Mouse (Mus musculus): Measurements from ENCODE around the gene Polr3g. TPM values are rescaled to one million over a fixed set of nuclear protein-coding genes. Genes with fewer than 3 reads are reported as not detected.

Gene Polr3g
- total and polyA plus RNA-seq, 2 experiments from 2014 or later = 2.6 to 5.5 TPM

GRCm38 (mm10) chr13:81713896-81714295 is 3.1 kb upstream of the Polr3g start:
- no peak for ATAC-seq (ENCODE audit: insufficient read depth, low read depth)
- Histone ChIP-seq H3K4me2 (ENCODE audit: low read depth, low read length) (no peak overlapping the region), H3K9me3 (replicated peaks; ENCODE audit: control insufficient read depth, low read length) (no peaks in the 10 kb centered on the region), H3K9ac (replicated peaks; ENCODE audit: low read depth, low read length) (no peak overlapping the region), H3K27ac (ENCODE audit: low read depth) (no peak overlapping the region), H3K36me3 (replicated peaks; ENCODE audit: control insufficient read depth, insufficient read depth, low read length) (no peaks in the 10 kb centered on the region), H3K4me3 (ENCODE audit: low read depth, low read length) (no peak overlapping the region), H3K27me3 (ENCODE audit: control insufficient read depth, insufficient read depth, low read length) (no peaks in the 10 kb centered on the region), H3K4me1 (ENCODE audit: control insufficient read depth, insufficient read depth) (peaks cover 13% of the 10 kb centered on the region)
- 96% methylated on average over 1 of the region's 1 CpGs for WGBS
- DNase-seq (ENCODE audit: low spot score) = no peak
- no peak for TF ChIP-seq EP300 (IDR thresholded peaks at IDR 0.05; ENCODE audit: low read depth)
- TF ChIP-seq CTCF (IDR thresholded peaks at IDR 0.05; ENCODE audit: low read depth) = no peak

GRCm38 (mm10) chr13:81711546-81712371 is 946 bp upstream of the Polr3g start:
- WGBS = under 1% methylated on average over 42 of the region's 42 CpGs
- peaks cover 13% of the 10 kb centered on the region for H3K4me1 ChIP-seq (ENCODE audit: control insufficient read depth, insufficient read depth)
- H3K27me3 ChIP-seq (ENCODE audit: control insufficient read depth, insufficient read depth, low read length) = no peaks in the 10 kb centered on the region
- peak overlapping the region; percentile 99 for H3K4me2 ChIP-seq (ENCODE audit: low read depth, low read length)
- no peaks in the 10 kb centered on the region for H3K36me3 ChIP-seq (replicated peaks; ENCODE audit: control insufficient read depth, insufficient read depth, low read length)
- peak overlapping the region; percentile 64 for H3K9ac ChIP-seq (replicated peaks; ENCODE audit: low read depth, low read length)
- TF ChIP-seq EP300 (IDR thresholded peaks at IDR 0.05; ENCODE audit: low read depth) = no peak
- no peak; the same call in 1 of the 2 replicates for TF ChIP-seq CTCF (IDR thresholded peaks at IDR 0.05; ENCODE audit: low read depth)
- ATAC-seq (ENCODE audit: insufficient read depth, low read depth) = peak; percentile 34
- H3K27ac ChIP-seq (ENCODE audit: low read depth) = peak overlapping the region; percentile 72
- peak overlapping the region; percentile 88 for H3K4me3 ChIP-seq (ENCODE audit: low read depth, low read length)
- no peaks in the 10 kb centered on the region for H3K9me3 ChIP-seq (replicated peaks; ENCODE audit: control insufficient read depth, low read length)
- no peak for DNase-seq (ENCODE audit: low spot score)

- peaks cover 13% of the 10 kb centered on the region for H3K4me1 ChIP-seq (ENCODE audit: control insufficient read depth, insufficient read depth)
- peak overlapping the region; percentile 64 for H3K9ac ChIP-seq (replicated peaks; ENCODE audit: low read depth, low read length)
- TF ChIP-seq EP300 (IDR thresholded peaks at IDR 0.05; ENCODE audit: low read depth) = no peak
- no peak for ATAC-seq (ENCODE audit: insufficient read depth, low read depth)
- H3K4me3 ChIP-seq (ENCODE audit: low read depth, low read length) = peak overlapping the region; percentile 88
- peak overlapping the region; percentile 72 for H3K27ac ChIP-seq (ENCODE audit: low read depth)
- DNase-seq (ENCODE audit: low spot score) = no peak
- no peaks in the 10 kb centered on the region for H3K27me3 ChIP-seq (ENCODE audit: control insufficient read depth, insufficient read depth, low read length)
- under 1% methylated on average over 7 of the region's 7 CpGs for WGBS
- peak overlapping the region; percentile 99 for H3K4me2 ChIP-seq (ENCODE audit: low read depth, low read length)
- no peaks in the 10 kb centered on the region for H3K9me3 ChIP-seq (replicated peaks; ENCODE audit: control insufficient read depth, low read length)
- no peaks in the 10 kb centered on the region for H3K36me3 ChIP-seq (replicated peaks; ENCODE audit: control insufficient read depth, insufficient read depth, low read length)
Observed at GRCm38 (mm10) chr13:81710266-81710665, 547 bp downstream of the Polr3g start.

GRCm38 (mm10) chr13:81709805-81710204 is 1.0 kb downstream of the Polr3g start:
- no peak for ATAC-seq (ENCODE audit: insufficient read depth, low read depth)
- DNase-seq (ENCODE audit: low spot score) = no peak
- peak overlapping the region; percentile 99 for H3K4me2 ChIP-seq (ENCODE audit: low read depth, low read length)
- no peaks in the 10 kb centered on the region for H3K36me3 ChIP-seq (replicated peaks; ENCODE audit: control insufficient read depth, insufficient read depth, low read length)
- H3K9me3 ChIP-seq (replicated peaks; ENCODE audit: control insufficient read depth, low read length) = no peaks in the 10 kb centered on the region
- H3K9ac ChIP-seq (replicated peaks; ENCODE audit: low read depth, low read length) = peak overlapping the region; percentile 64; the same call in 1 of the 2 replicates
- peak overlapping the region; percentile 88 for H3K4me3 ChIP-seq (ENCODE audit: low read depth, low read length)
- H3K27ac ChIP-seq (ENCODE audit: low read depth) = no peak overlapping the region
- TF ChIP-seq CTCF (IDR thresholded peaks at IDR 0.05; ENCODE audit: low read depth) (no peak), EP300 (IDR thresholded peaks at IDR 0.05; ENCODE audit: low read depth) (no peak)
- H3K4me1 ChIP-seq (ENCODE audit: control insufficient read depth, insufficient read depth) = peaks cover 13% of the 10 kb centered on the region
- WGBS = 21% methylated on average over 4 of the region's 4 CpGs
- no peaks in the 10 kb centered on the region for H3K27me3 ChIP-seq (ENCODE audit: control insufficient read depth, insufficient read depth, low read length)

- Histone ChIP-seq H3K9me3 (replicated peaks; ENCODE audit: control insufficient read depth, low read length) (no peaks in the 10 kb centered on the region), H3K27ac (ENCODE audit: low read depth) (no peak overlapping the region), H3K27me3 (ENCODE audit: control insufficient read depth, insufficient read depth, low read length) (no peaks in the 10 kb centered on the region), H3K4me2 (ENCODE audit: low read depth, low read length) (no peak overlapping the region), H3K4me1 (ENCODE audit: control insufficient read depth, insufficient read depth) (peaks cover 5% of the 10 kb centered on the region), H3K36me3 (replicated peaks; ENCODE audit: control insufficient read depth, insufficient read depth, low read length) (no peaks in the 10 kb centered on the region), H3K4me3 (ENCODE audit: low read depth, low read length) (no peak overlapping the region), H3K9ac (replicated peaks; ENCODE audit: low read depth, low read length) (no peak overlapping the region)
- ATAC-seq (ENCODE audit: insufficient read depth, low read depth) (no peak), DNase-seq (ENCODE audit: low spot score) (no peak)
- 94% methylated on average over 5 of the region's 5 CpGs for WGBS
- TF ChIP-seq CTCF (IDR thresholded peaks at IDR 0.05; ENCODE audit: low read depth) (no peak), EP300 (IDR thresholded peaks at IDR 0.05; ENCODE audit: low read depth) (no peak)
Observed at GRCm38 (mm10) chr13:81706311-81706710, 4.5 kb downstream of the Polr3g start.
